Mouse (Mus musculus): ENCODE measurements around the gene Zfp423. TPM values are rescaled to one million over a fixed set of nuclear protein-coding genes. Genes with fewer than 3 reads are reported as not detected.

Zfp423 gene
- polyA plus RNA-seq, 1 experiment from 2014 or later: 40.3 TPM

- WGBS: 89% methylated on average over 6 of the region's 6 CpGs
- Histone ChIP-seq H3K27me3 (ENCODE audit: control insufficient read depth, insufficient read depth, low read length) (no peaks in the 10 kb centered on the region), H3K4me3 (ENCODE audit: low read depth, low read length) (no peak overlapping the region), H3K36me3 (ENCODE audit: control insufficient read depth, insufficient read depth, low read length) (no peaks in the 10 kb centered on the region), H3K4me1 (ENCODE audit: control insufficient read depth, insufficient read depth, low read length) (peaks cover 11% of the 10 kb centered on the region), H3K9ac (ENCODE audit: low read length) (no peak overlapping the region), H3K27ac (ENCODE audit: low read depth, low read length) (no peak overlapping the region), H3K4me2 (no peak overlapping the region), H3K9me3 (ENCODE audit: control insufficient read depth, low read length) (no peaks in the 10 kb centered on the region)
- ATAC-seq (ENCODE audit: low FRiP score) (no peak), DNase-seq (ENCODE audit: low spot score, missing footprints) (no peak)
Observed at GRCm38 (mm10) chr8:87922936-87923335, 36.5 kb downstream of the Zfp423 start.

- WGBS: 89% methylated on average over 6 of the region's 6 CpGs
- no peak overlapping the region for H3K4me3 ChIP-seq (ENCODE audit: low read depth, low read length)
- no peaks in the 10 kb centered on the region for H3K27me3 ChIP-seq (ENCODE audit: control insufficient read depth, insufficient read depth, low read length)
- H3K4me2 ChIP-seq: no peak overlapping the region
- no peaks in the 10 kb centered on the region for H3K9me3 ChIP-seq (ENCODE audit: control insufficient read depth, low read length)
- no peak overlapping the region for H3K9ac ChIP-seq (ENCODE audit: low read length)
- ATAC-seq (ENCODE audit: low FRiP score): no peak
- peaks cover 12% of the 10 kb centered on the region for H3K4me1 ChIP-seq (ENCODE audit: control insufficient read depth, insufficient read depth, low read length)
- H3K27ac ChIP-seq (ENCODE audit: low read depth, low read length): no peak overlapping the region
- no peak for DNase-seq (ENCODE audit: low spot score, missing footprints)
- H3K36me3 ChIP-seq (ENCODE audit: control insufficient read depth, insufficient read depth, low read length): no peaks in the 10 kb centered on the region
Observed at GRCm38 (mm10) chr8:87922446-87922845, 36.9 kb downstream of the Zfp423 start.

GRCm38 (mm10) chr8:87918004-87918403 is 41.4 kb downstream of the Zfp423 start:
- no peaks in the 10 kb centered on the region for H3K27me3 ChIP-seq (ENCODE audit: control insufficient read depth, insufficient read depth, low read length)
- H3K4me2 ChIP-seq: no peak overlapping the region
- H3K9me3 ChIP-seq (ENCODE audit: control insufficient read depth, low read length): no peaks in the 10 kb centered on the region
- WGBS: 61% methylated on average over 5 of the region's 5 CpGs
- ATAC-seq (ENCODE audit: low FRiP score) (0 out of 2 replicates have a peak, but pooled peaks have one; percentile 23), DNase-seq (ENCODE audit: low spot score, missing footprints) (no peak)
- H3K36me3 ChIP-seq (ENCODE audit: control insufficient read depth, insufficient read depth, low read length): no peaks in the 10 kb centered on the region
- H3K4me1 ChIP-seq (ENCODE audit: control insufficient read depth, insufficient read depth, low read length): peaks cover 19% of the 10 kb centered on the region
- no peak overlapping the region for H3K4me3 ChIP-seq (ENCODE audit: low read depth, low read length)
- H3K27ac ChIP-seq (ENCODE audit: low read depth, low read length): no peak overlapping the region
- no peak overlapping the region for H3K9ac ChIP-seq (ENCODE audit: low read length)

GRCm38 (mm10) chr8:87915763-87916162 is 43.6 kb downstream of the Zfp423 start:
- Histone ChIP-seq H3K4me2 (no peak overlapping the region), H3K9ac (ENCODE audit: low read length) (no peak overlapping the region), H3K4me1 (ENCODE audit: control insufficient read depth, insufficient read depth, low read length) (peaks cover 23% of the 10 kb centered on the region), H3K9me3 (ENCODE audit: control insufficient read depth, low read length) (no peaks in the 10 kb centered on the region), H3K4me3 (ENCODE audit: low read depth, low read length) (no peak overlapping the region), H3K27me3 (ENCODE audit: control insufficient read depth, insufficient read depth, low read length) (no peaks in the 10 kb centered on the region), H3K27ac (ENCODE audit: low read depth, low read length) (no peak overlapping the region), H3K36me3 (ENCODE audit: control insufficient read depth, insufficient read depth, low read length) (no peaks in the 10 kb centered on the region)
- WGBS: 92% methylated on average over 9 of the region's 9 CpGs
- DNase-seq (ENCODE audit: low spot score, missing footprints): no peak
- no peak for ATAC-seq (ENCODE audit: low FRiP score)

GRCm38 (mm10) chr8:87914247-87914967 is 45.0 kb downstream of the Zfp423 start:
- DNase-seq (ENCODE audit: low spot score, missing footprints): no peak
- no peak overlapping the region for H3K9ac ChIP-seq (ENCODE audit: low read length)
- peaks cover 24% of the 10 kb centered on the region for H3K4me1 ChIP-seq (ENCODE audit: control insufficient read depth, insufficient read depth, low read length)
- no peaks in the 10 kb centered on the region for H3K9me3 ChIP-seq (ENCODE audit: control insufficient read depth, low read length)
- no peak overlapping the region for H3K4me3 ChIP-seq (ENCODE audit: low read depth, low read length)
- H3K27ac ChIP-seq (ENCODE audit: low read depth, low read length): no peak overlapping the region
- 70% methylated on average over 6 of the region's 6 CpGs for WGBS
- H3K4me2 ChIP-seq: no peak overlapping the region
- ATAC-seq (ENCODE audit: low FRiP score): no peak
- H3K27me3 ChIP-seq (ENCODE audit: control insufficient read depth, insufficient read depth, low read length): no peaks in the 10 kb centered on the region
- H3K36me3 ChIP-seq (ENCODE audit: control insufficient read depth, insufficient read depth, low read length): no peaks in the 10 kb centered on the region

DNA sequence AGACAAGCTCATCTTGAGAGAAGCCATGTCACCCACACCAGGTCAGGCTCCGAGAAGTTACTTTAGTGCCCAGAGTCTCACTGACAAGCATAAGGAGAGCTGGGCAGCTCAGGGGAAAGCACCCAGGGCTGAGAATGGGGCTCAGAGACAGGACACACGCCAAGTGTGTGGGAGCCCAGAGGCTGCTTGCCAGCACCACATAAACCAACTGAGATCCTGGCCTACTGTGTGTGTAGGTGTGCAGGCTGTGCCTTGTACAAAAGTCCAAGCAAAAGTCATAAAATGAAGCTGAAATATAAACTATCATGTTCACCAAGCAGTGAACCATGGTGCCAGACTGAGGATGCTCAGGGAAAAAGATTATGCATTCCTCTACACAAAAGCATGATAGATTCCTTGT is 50.5 kb downstream of the Zfp423 start:
- 89% methylated on average over 2 of the region's 2 CpGs for WGBS
- H3K36me3 ChIP-seq (ENCODE audit: control insufficient read depth, insufficient read depth, low read length): no peaks in the 10 kb centered on the region
- H3K4me1 ChIP-seq (ENCODE audit: control insufficient read depth, insufficient read depth, low read length): peaks cover 6% of the 10 kb centered on the region

DNA sequence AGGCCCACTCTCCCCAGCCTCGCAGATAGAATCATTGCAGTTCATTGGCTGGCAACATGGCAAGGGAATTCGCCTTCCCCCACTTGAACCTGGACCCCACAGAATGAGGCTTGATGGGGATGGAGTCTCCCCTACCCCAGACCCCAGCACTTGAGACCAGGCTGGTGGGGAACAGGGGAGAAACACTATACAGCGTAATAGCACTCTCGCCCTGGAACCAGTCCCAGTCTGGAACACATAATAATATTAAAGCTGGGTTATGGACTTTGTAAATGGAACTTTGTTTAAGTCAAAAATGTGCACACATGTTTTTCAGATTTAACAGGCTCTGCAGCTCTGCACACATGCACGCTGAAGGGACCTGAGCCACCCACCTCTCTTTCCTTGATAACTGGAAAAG is 54.0 kb downstream of the Zfp423 start:
- Histone ChIP-seq H3K9me3 (ENCODE audit: control insufficient read depth, low read length) (no peaks in the 10 kb centered on the region), H3K4me3 (ENCODE audit: low read depth, low read length) (no peak overlapping the region), H3K4me2 (no peak overlapping the region), H3K9ac (ENCODE audit: low read length) (no peak overlapping the region), H3K27ac (ENCODE audit: low read depth, low read length) (no peak overlapping the region), H3K4me1 (ENCODE audit: control insufficient read depth, insufficient read depth, low read length) (peaks cover 2% of the 10 kb centered on the region; the same call in 1 of the 2 replicates), H3K36me3 (ENCODE audit: control insufficient read depth, insufficient read depth, low read length) (no peaks in the 10 kb centered on the region), H3K27me3 (ENCODE audit: control insufficient read depth, insufficient read depth, low read length) (no peaks in the 10 kb centered on the region)
- WGBS: 89% methylated on average over 5 of the region's 5 CpGs
- DNase-seq (ENCODE audit: low spot score, missing footprints) (no peak), ATAC-seq (ENCODE audit: low FRiP score) (no peak)

More for the DNA sequence above, 50.5 kb downstream of the Zfp423 start:
- ATAC-seq (ENCODE audit: low FRiP score): no peak
- H3K4me2 ChIP-seq: no peak overlapping the region
- no peak for DNase-seq (ENCODE audit: low spot score, missing footprints)
- H3K9me3 ChIP-seq (ENCODE audit: control insufficient read depth, low read length): no peaks in the 10 kb centered on the region
- H3K27ac ChIP-seq (ENCODE audit: low read depth, low read length): no peak overlapping the region
- no peak overlapping the region for H3K4me3 ChIP-seq (ENCODE audit: low read depth, low read length)
- no peaks in the 10 kb centered on the region for H3K27me3 ChIP-seq (ENCODE audit: control insufficient read depth, insufficient read depth, low read length)
- no peak overlapping the region for H3K9ac ChIP-seq (ENCODE audit: low read length)

- DNase-seq (ENCODE audit: low spot score, missing footprints) (no peak), ATAC-seq (ENCODE audit: low FRiP score) (no peak)
- H3K27me3 ChIP-seq (ENCODE audit: control insufficient read depth, insufficient read depth, low read length): no peaks in the 10 kb centered on the region
- no peaks in the 10 kb centered on the region for H3K36me3 ChIP-seq (ENCODE audit: control insufficient read depth, insufficient read depth, low read length)
- no peaks in the 10 kb centered on the region for H3K4me1 ChIP-seq (ENCODE audit: control insufficient read depth, insufficient read depth, low read length)
- 88% methylated on average over 5 of the region's 5 CpGs for WGBS
- H3K4me3 ChIP-seq (ENCODE audit: low read depth, low read length): no peak overlapping the region
- H3K9ac ChIP-seq (ENCODE audit: low read length): no peak overlapping the region
- H3K4me2 ChIP-seq: no peak overlapping the region
- H3K27ac ChIP-seq (ENCODE audit: low read depth, low read length): no peak overlapping the region
- no peaks in the 10 kb centered on the region for H3K9me3 ChIP-seq (ENCODE audit: control insufficient read depth, low read length)
Observed at GRCm38 (mm10) chr8:87904108-87904507, 55.3 kb downstream of the Zfp423 start.

- Histone ChIP-seq H3K4me2 (no peak overlapping the region), H3K27me3 (ENCODE audit: control insufficient read depth, insufficient read depth, low read length) (no peaks in the 10 kb centered on the region), H3K9me3 (ENCODE audit: control insufficient read depth, low read length) (no peaks in the 10 kb centered on the region), H3K27ac (ENCODE audit: low read depth, low read length) (no peak overlapping the region), H3K36me3 (ENCODE audit: control insufficient read depth, insufficient read depth, low read length) (no peaks in the 10 kb centered on the region), H3K4me1 (ENCODE audit: control insufficient read depth, insufficient read depth, low read length) (peaks cover 34% of the 10 kb centered on the region), H3K4me3 (ENCODE audit: low read depth, low read length) (no peak overlapping the region), H3K9ac (ENCODE audit: low read length) (no peak overlapping the region)
- WGBS: 68% methylated on average over 13 of the region's 13 CpGs
- ATAC-seq (ENCODE audit: low FRiP score): 0 out of 2 replicates have a peak, but pooled peaks have one; percentile 17
- DNase-seq (ENCODE audit: low spot score, missing footprints): no peak
Observed at GRCm38 (mm10) chr8:87895203-87896041, 64.0 kb downstream of the Zfp423 start.

Measured in midbrain, embryonic 11.5 days (tissue).